Mouse (Mus musculus): ENCODE results near the gene Sema3a. TPM values are rescaled to one million over a fixed set of nuclear protein-coding genes. Genes with fewer than 3 reads are reported as not detected.

Sema3a gene
- polyA plus RNA-seq, 1 experiment from 2014 or later: 3.6 TPM

GRCm38 (mm10) chr5:13312667-13313066 is 187.5 kb downstream of the Sema3a start:
- ATAC-seq: no peak
- WGBS: 74% methylated on average over 4 of the region's 4 CpGs
- H3K4me2 ChIP-seq (replicated peaks; ENCODE audit: low read depth): no peak overlapping the region
- no peaks in the 10 kb centered on the region for H3K36me3 ChIP-seq (ENCODE audit: control insufficient read depth, insufficient read depth)
- no peak overlapping the region for H3K27ac ChIP-seq (ENCODE audit: low read depth, low read length)
- H3K9me3 ChIP-seq (ENCODE audit: control insufficient read depth): no peaks in the 10 kb centered on the region
- H3K9ac ChIP-seq (ENCODE audit: low read depth, low read length): no peak overlapping the region
- no peak for TF ChIP-seq CTCF (IDR thresholded peaks at IDR 0.05; ENCODE audit: low read depth)
- H3K4me1 ChIP-seq (replicated peaks; ENCODE audit: control insufficient read depth, insufficient read depth, low read length): no peaks in the 10 kb centered on the region
- H3K4me3 ChIP-seq (ENCODE audit: low read depth, low read length): no peak overlapping the region
- no peaks in the 10 kb centered on the region for H3K27me3 ChIP-seq (replicated peaks; ENCODE audit: control insufficient read depth, insufficient read depth, low read length)

- ATAC-seq: no peak
These were observed 188.8 kb downstream of the Sema3a start for GRCm38 (mm10) chr5:13313977-13314376.

DNA sequence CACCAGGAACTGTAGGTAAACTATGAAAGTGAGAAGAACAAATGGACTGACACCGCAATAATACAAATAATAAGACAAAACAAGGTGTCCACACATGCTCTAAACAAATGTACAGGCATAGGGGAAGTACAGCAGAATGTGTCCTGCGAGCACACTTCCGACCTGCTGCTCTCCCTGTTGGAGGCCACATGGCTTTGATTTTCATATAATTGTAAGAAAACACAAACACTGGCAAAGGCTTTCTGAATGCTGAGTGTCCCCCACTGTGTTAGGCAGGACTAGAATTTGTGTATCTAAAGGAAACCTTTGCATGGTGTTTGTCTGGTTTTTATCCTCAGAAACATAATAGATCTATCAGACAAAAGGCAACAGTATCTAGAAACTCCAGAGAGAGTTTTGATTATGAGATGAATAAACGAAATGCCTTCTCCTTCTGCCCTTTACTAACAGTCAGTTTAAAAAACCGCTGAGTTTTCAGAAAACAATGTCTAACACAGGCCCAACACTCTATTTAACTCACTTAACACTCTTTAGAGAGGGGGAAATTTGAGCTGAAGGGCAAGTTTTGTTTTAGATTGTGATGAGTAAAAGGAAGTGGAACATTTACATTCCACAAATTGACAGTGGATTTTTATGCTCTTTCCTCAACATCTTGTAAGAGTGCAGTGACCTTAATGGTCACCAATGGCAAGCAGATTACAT is 193.7 kb downstream of the Sema3a start:
- no peak for ATAC-seq
- Histone ChIP-seq H3K9me3 (ENCODE audit: control insufficient read depth) (no peaks in the 10 kb centered on the region), H3K4me3 (ENCODE audit: low read depth, low read length) (no peak overlapping the region), H3K27ac (ENCODE audit: low read depth, low read length) (no peak overlapping the region), H3K4me1 (replicated peaks; ENCODE audit: control insufficient read depth, insufficient read depth, low read length) (no peaks in the 10 kb centered on the region), H3K9ac (ENCODE audit: low read depth, low read length) (no peak overlapping the region), H3K36me3 (ENCODE audit: control insufficient read depth, insufficient read depth) (no peaks in the 10 kb centered on the region), H3K27me3 (replicated peaks; ENCODE audit: control insufficient read depth, insufficient read depth, low read length) (no peaks in the 10 kb centered on the region), H3K4me2 (replicated peaks; ENCODE audit: low read depth) (no peak overlapping the region)
- TF ChIP-seq CTCF (IDR thresholded peaks at IDR 0.05; ENCODE audit: low read depth): no peak
- 73% methylated on average over 5 of the region's 5 CpGs for WGBS

More at GRCm38 (mm10) chr5:13313977-13314376, 188.8 kb downstream of the Sema3a start:
- Histone ChIP-seq H3K36me3 (ENCODE audit: control insufficient read depth, insufficient read depth) (no peaks in the 10 kb centered on the region), H3K9ac (ENCODE audit: low read depth, low read length) (no peak overlapping the region), H3K27me3 (replicated peaks; ENCODE audit: control insufficient read depth, insufficient read depth, low read length) (no peaks in the 10 kb centered on the region), H3K4me1 (replicated peaks; ENCODE audit: control insufficient read depth, insufficient read depth, low read length) (no peaks in the 10 kb centered on the region), H3K4me2 (replicated peaks; ENCODE audit: low read depth) (no peak overlapping the region), H3K4me3 (ENCODE audit: low read depth, low read length) (no peak overlapping the region), H3K27ac (ENCODE audit: low read depth, low read length) (no peak overlapping the region), H3K9me3 (ENCODE audit: control insufficient read depth) (no peaks in the 10 kb centered on the region)
- 78% methylated on average over 6 of the region's 6 CpGs for WGBS
- TF ChIP-seq CTCF (IDR thresholded peaks at IDR 0.05; ENCODE audit: low read depth): no peak

DNA sequence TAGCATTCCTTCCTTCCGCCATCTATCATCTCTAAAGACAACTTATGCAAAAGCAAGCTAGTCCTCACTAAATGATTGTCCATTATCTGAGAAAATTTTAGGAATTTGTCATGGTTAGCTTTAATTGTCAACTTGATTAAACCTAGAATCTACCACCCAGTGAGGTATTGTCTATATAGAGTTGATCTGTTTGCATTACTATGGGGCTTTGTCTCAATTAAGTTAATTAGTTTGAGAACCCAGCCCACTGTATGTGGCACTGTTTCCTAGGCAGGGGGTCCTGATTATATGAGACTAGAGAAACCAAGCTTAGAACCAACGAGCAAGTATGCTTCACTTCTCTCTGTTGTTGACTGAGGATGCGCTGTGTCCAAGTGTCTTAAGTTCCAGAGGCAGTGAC is 194.9 kb downstream of the Sema3a start:
- no peak for TF ChIP-seq CTCF (IDR thresholded peaks at IDR 0.05; ENCODE audit: low read depth)
- WGBS: 77% methylated on average over 3 of the region's 3 CpGs
- no peak for ATAC-seq
- no peaks in the 10 kb centered on the region for H3K36me3 ChIP-seq (ENCODE audit: control insufficient read depth, insufficient read depth)
- H3K27ac ChIP-seq (ENCODE audit: low read depth, low read length): no peak overlapping the region
- no peaks in the 10 kb centered on the region for H3K9me3 ChIP-seq (ENCODE audit: control insufficient read depth)
- no peaks in the 10 kb centered on the region for H3K4me1 ChIP-seq (replicated peaks; ENCODE audit: control insufficient read depth, insufficient read depth, low read length)
- no peak overlapping the region for H3K9ac ChIP-seq (ENCODE audit: low read depth, low read length)
- no peak overlapping the region for H3K4me2 ChIP-seq (replicated peaks; ENCODE audit: low read depth)
- H3K4me3 ChIP-seq (ENCODE audit: low read depth, low read length): no peak overlapping the region
- H3K27me3 ChIP-seq (replicated peaks; ENCODE audit: control insufficient read depth, insufficient read depth, low read length): no peaks in the 10 kb centered on the region

DNA sequence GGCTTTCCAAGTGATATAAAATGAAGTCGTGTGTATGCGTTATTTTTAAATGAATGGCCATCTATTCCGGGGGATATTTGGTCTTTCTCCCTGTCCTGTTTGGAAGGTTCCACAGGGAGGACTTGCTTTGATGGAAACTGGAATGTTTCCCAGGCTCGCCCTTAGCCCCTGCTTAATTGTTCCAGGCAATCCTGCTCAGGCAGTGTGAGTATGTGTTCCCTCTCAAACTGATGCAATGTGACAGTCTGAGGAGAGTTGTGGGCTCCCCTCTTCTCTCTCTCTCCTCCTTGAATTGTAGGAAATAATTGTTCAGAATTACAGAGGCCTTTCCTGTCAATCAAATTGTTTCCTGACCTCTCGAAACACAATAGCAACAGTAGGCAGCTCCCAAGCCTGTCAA is 202.1 kb downstream of the Sema3a start:
- H3K4me1 ChIP-seq (replicated peaks; ENCODE audit: control insufficient read depth, insufficient read depth, low read length): no peaks in the 10 kb centered on the region
- H3K9me3 ChIP-seq (ENCODE audit: control insufficient read depth): no peaks in the 10 kb centered on the region
- ATAC-seq: no peak

GRCm38 (mm10) chr5:13331412-13331811 is 206.2 kb downstream of the Sema3a start:
- TF ChIP-seq CTCF (IDR thresholded peaks at IDR 0.05; ENCODE audit: low read depth): no peak
- 52% methylated on average over 2 of the region's 2 CpGs for WGBS

More for the DNA sequence above, 202.1 kb downstream of the Sema3a start:
- no peak for TF ChIP-seq CTCF (IDR thresholded peaks at IDR 0.05; ENCODE audit: low read depth)
- 70% methylated on average over 5 of the region's 5 CpGs for WGBS
- Histone ChIP-seq H3K9ac (ENCODE audit: low read depth, low read length) (no peak overlapping the region), H3K4me3 (ENCODE audit: low read depth, low read length) (no peak overlapping the region), H3K36me3 (ENCODE audit: control insufficient read depth, insufficient read depth) (no peaks in the 10 kb centered on the region), H3K27me3 (replicated peaks; ENCODE audit: control insufficient read depth, insufficient read depth, low read length) (no peaks in the 10 kb centered on the region), H3K27ac (ENCODE audit: low read depth, low read length) (no peak overlapping the region), H3K4me2 (replicated peaks; ENCODE audit: low read depth) (no peak overlapping the region)

More at GRCm38 (mm10) chr5:13331412-13331811, 206.2 kb downstream of the Sema3a start:
- no peaks in the 10 kb centered on the region for H3K27me3 ChIP-seq (replicated peaks; ENCODE audit: control insufficient read depth, insufficient read depth, low read length)
- H3K9me3 ChIP-seq (ENCODE audit: control insufficient read depth): no peaks in the 10 kb centered on the region
- no peak overlapping the region for H3K4me3 ChIP-seq (ENCODE audit: low read depth, low read length)
- no peak for ATAC-seq
- no peak overlapping the region for H3K9ac ChIP-seq (ENCODE audit: low read depth, low read length)
- no peaks in the 10 kb centered on the region for H3K4me1 ChIP-seq (replicated peaks; ENCODE audit: control insufficient read depth, insufficient read depth, low read length)
- H3K36me3 ChIP-seq (ENCODE audit: control insufficient read depth, insufficient read depth): no peaks in the 10 kb centered on the region
- no peak overlapping the region for H3K4me2 ChIP-seq (replicated peaks; ENCODE audit: low read depth)
- no peak overlapping the region for H3K27ac ChIP-seq (ENCODE audit: low read depth, low read length)
